Mouse (Mus musculus) bone marrow macrophage, adult 2 months (primary cell): ENCODE results near the gene Lsm10.
"Not testable (repeated sequence)": the region's sequence is repeated elsewhere in the genome, so short reads cannot be mapped to it uniquely, and the experiment has no call there.

Experiments
- CTCF ChIP-seq: IDR thresholded peaks from 2 replicates; pipeline ENCODE4 v1.5.1; 2012; ENCODE audit warnings: low read depth, mild to moderate bottlenecking, low read length, moderate library complexity
- POLR2A ChIP-seq: IDR thresholded peaks from 2 replicates; pipeline ENCODE4 v1.6.1; 2012; ENCODE audit warnings: mild to moderate bottlenecking, low read depth, low read length, borderline replicate concordance

- TF ChIP-seq CTCF, POLR2A: not testable (repeated sequence)
Observed at GRCm38 (mm10) chr4:126095622-126096430, 597 bp upstream of the Lsm10 start.
